Mouse (Mus musculus) small intestine, adult 2 months (tissue): Measurements from ENCODE around the gene Eya4. TPM values are rescaled to one million over a fixed set of nuclear protein-coding genes. Genes with fewer than 3 reads are reported as not detected.

ENCODE experiments used
- H3K27ac ChIP-seq: fragments of 200-500 bp; 2 replicates; pipeline ENCODE4 v1.5.1; 2012; ENCODE audit warnings: low read depth, low read length, control low read depth, inconsistent platforms; ENCODE audit not compliant: insufficient read depth
- H3K27me3 ChIP-seq: fragments of 200-500 bp; 2 replicates; pipeline ENCODE4 v1.6.1; 2012; ENCODE audit warnings: mild to moderate bottlenecking, moderate library complexity, low read length, inconsistent platforms; ENCODE audit not compliant: control insufficient read depth, insufficient read depth
- H3K36me3 ChIP-seq: fragments of 200-500 bp; 2 replicates; pipeline ENCODE4 v1.6.1; 2012; ENCODE audit warnings: mild to moderate bottlenecking, low read length, control low read depth, inconsistent platforms; ENCODE audit not compliant: control insufficient read depth, insufficient read depth
- H3K4me1 ChIP-seq: fragments of 200-500 bp; 2 replicates; pipeline ENCODE4 v1.6.1; 2012; ENCODE audit warnings: low read length, inconsistent platforms, mixed read lengths; ENCODE audit not compliant: control insufficient read depth, insufficient read depth, insufficient read length
- H3K4me3 ChIP-seq: fragments of 200-500 bp; 2 replicates; pipeline ENCODE4 v1.5.1; 2012; ENCODE audit warnings: low read depth, mild to moderate bottlenecking, control low read depth, inconsistent platforms, low read length, moderate library complexity
- CTCF ChIP-seq: fragments of 200-500 bp; IDR thresholded peaks from 2 replicates; pipeline ENCODE4 v1.5.1; 2012; ENCODE audit warnings: low read depth, mild to moderate bottlenecking, control low read depth, inconsistent platforms, low read length, moderate library complexity, mixed read lengths; ENCODE audit not compliant: insufficient replicate concordance, insufficient read length; ENCODE audit errors: extremely low read depth
- POLR2A ChIP-seq: fragments of 200-500 bp; IDR thresholded peaks from 2 replicates; pipeline ENCODE4 v1.6.1; 2012; ENCODE audit warnings: low read depth, mild to moderate bottlenecking, control low read depth, inconsistent platforms, low read length, moderate library complexity
- WGBS: fragments of 180-500 bp; shearing (Covaris S2); methylation state at CpG from one replicate; pipeline ENCODE4 v1.1.7; 2018; 5-methylcytosine and 5-hydroxymethylcytosine counted together
- polyA plus RNA-seq: library from polyadenylated mRNA; depleted of rRNA; stranded (reverse); fragments of >200 nt; gene quantifications from 2 replicates; pipeline ENCODE4 v1.2.3, GENCODE M21; 2012

The Eya4 gene
- polyA plus RNA-seq, 1 experiment, result 0.03 TPM

DNA sequence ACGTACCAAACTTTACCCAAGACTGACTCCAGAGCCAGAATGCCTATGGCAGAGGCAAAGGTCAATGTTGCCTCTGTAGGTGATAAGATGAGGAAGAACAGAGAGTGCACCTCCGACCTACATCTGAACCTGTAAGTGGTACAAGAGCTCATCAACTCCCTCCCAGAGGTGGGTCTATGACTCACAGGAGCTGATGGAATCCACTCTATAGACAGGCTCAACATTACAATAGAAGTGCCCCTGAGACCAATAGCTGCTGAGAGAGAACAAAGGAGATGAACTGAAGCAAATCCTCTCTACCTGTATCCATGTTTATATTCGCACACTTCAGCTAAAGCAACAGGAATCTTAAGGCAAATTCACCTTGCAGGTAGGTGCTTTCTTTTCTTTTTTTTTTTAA lies 73.2 kb downstream of the Eya4 start:
- Histone ChIP-seq H3K27ac (no peak overlapping the region), H3K4me1 (no peaks in the 10 kb centered on the region), H3K36me3 (no peaks in the 10 kb centered on the region), H3K27me3 (no peaks in the 10 kb centered on the region), H3K4me3 (no peak overlapping the region)
- 73% methylated on average over 3 of the region's 3 CpGs for WGBS
- TF ChIP-seq CTCF (no peak), POLR2A (no peak)

DNA sequence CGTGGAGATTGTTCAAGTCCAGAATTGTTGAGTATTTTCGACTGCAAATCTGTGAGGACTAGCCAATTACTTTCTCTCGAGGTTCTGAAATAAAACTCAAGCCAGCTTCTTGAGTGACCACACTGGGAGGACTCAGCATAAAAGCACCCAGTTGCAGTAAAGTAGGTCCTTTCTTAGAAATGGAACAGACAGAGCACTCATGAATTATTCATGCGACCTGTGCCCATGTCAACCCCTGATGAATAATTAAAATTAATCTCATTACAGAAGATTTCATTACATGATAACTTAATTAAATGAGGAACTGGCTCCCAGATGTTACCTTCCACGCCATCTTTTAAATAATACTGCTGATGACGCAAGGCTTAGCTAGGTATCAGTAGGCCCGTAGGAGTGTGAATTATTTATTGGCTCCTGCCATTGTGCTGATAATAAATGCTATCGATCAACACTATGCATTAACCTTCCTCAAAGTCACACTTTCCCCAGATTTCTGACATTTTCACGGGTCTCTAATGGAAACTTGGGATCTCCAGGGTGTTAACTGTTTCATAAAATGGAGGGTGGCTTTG lies 79.5 kb downstream of the Eya4 start:
- Histone ChIP-seq H3K36me3 (no peaks in the 10 kb centered on the region), H3K27me3 (no peaks in the 10 kb centered on the region), H3K4me3 (no peak overlapping the region), H3K27ac (no peak overlapping the region), H3K4me1 (no peaks in the 10 kb centered on the region)
- WGBS, result 74% methylated on average over 9 of the region's 9 CpGs
- no peak for TF ChIP-seq POLR2A

DNA sequence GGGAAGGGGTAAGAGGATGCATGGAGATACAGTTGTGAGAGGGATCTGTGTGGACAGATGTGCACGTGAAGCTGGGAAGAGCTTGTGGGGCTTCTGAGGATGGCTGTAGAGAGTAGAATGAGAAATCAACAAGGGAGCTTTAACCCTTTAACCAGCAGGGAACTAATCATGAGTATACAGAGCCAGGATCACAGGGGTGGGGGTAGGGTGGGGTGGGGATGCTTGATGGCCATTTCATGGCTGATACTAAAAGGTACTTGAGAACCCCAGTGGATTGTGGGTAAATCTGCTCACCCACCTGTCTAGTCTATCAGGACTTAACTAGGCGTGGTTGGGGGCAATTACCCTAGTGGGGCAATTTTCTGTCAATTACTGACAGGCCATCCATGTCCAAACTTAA lies 80.1 kb downstream of the Eya4 start:
- Histone ChIP-seq H3K4me3 (no peak overlapping the region), H3K27ac (no peak overlapping the region), H3K27me3 (no peaks in the 10 kb centered on the region), H3K36me3 (no peaks in the 10 kb centered on the region), H3K4me1 (no peaks in the 10 kb centered on the region)
- 66% methylated on average over 2 of the region's 2 CpGs for WGBS
- no peak for TF ChIP-seq CTCF
- no peak for TF ChIP-seq POLR2A

DNA sequence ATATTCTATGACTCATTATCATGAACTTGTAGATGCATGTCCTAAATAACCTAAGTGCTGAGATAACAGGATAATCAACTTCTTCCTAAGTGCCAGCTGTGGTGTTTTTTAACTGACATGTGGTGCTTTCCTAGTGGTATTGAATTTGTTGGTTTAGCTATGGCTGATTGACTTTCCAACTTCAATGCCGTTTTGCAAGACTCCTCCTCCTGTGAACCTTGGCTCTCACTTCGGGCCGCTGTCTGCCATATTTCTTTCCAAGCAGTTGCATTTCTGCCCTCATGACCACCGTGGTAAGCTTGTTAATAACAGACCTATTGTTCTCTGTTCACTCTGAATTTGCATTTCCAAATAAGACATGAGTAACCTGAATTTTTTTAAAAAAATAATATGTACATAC lies 98.4 kb downstream of the Eya4 start:
- H3K4me1 ChIP-seq, result no peaks in the 10 kb centered on the region
- WGBS, result 71% methylated on average over 4 of the region's 4 CpGs
- H3K27me3 ChIP-seq, result no peaks in the 10 kb centered on the region
- TF ChIP-seq CTCF, result no peak
- no peak overlapping the region for H3K4me3 ChIP-seq
- no peak overlapping the region for H3K27ac ChIP-seq
- H3K36me3 ChIP-seq, result no peaks in the 10 kb centered on the region

DNA sequence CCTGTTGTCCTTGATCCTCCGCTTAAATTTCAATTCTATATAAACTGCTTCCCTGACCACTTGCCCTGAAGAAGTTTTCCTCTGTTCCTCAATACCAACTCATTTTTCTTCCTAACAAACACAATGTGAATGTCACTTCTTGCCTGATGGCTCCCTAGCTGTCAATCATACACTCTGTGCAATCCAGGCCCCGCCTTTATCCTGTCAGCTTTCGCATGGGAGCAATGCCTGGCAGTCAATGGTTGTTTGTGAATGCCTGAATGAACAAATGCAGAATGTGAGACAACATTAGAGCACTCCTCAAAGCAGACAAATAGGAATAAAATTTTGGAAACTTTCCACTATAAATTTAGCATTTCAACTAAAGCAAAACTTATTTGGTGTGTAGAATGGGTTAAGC lies 104.1 kb downstream of the Eya4 start:
- Histone ChIP-seq H3K27ac (no peak overlapping the region), H3K36me3 (no peaks in the 10 kb centered on the region), H3K4me3 (no peak overlapping the region), H3K4me1 (no peaks in the 10 kb centered on the region), H3K27me3 (no peaks in the 10 kb centered on the region)
- TF ChIP-seq POLR2A, result no peak
- no peak for TF ChIP-seq CTCF
- 78% methylated on average over 3 of the region's 3 CpGs for WGBS

DNA sequence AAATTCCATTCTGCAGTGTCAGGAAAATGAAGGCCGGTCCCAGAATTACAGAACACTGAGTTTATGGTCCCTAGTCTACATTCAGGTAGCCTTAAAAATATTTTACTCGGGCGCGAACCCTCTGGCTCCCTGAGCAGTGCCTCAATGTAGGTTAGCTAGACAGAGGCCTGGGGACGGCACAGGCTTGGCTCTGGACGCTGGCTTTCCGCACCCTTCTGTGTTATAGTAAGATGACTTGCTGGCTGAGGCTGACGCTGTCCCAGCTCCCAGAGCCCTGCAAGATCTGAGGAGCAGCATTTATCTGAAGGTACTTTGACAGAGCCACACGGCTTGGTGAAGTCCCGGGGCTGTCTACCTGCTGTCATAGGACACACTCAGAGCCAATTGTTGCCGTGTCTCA lies 113.7 kb downstream of the Eya4 start:
- 58% methylated on average over 11 of the region's 11 CpGs for WGBS
- Histone ChIP-seq H3K27me3 (no peaks in the 10 kb centered on the region), H3K4me1 (no peaks in the 10 kb centered on the region), H3K36me3 (no peaks in the 10 kb centered on the region), H3K4me3 (no peak overlapping the region), H3K27ac (no peak overlapping the region)
- TF ChIP-seq CTCF, result no peak
- TF ChIP-seq POLR2A, result no peak

DNA sequence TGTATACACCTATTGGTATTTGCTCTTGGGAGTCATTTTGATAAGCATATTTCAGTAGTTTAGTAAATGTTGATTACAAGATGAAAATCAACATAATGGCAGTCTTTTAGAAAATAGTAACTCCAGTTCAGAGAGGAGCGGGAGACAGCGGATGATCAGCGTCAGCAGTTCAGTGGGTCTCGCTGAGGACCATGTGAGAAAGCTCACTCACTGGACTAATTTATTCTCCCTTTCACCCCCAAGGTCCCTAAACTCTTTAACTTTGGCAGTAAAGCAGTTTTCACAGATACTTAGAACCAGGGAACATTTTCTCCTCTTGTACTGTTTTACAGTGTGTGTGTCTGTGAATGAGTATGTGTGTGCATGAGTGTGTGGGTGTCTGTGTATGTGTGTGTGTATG lies 115.2 kb downstream of the Eya4 start:
- no peaks in the 10 kb centered on the region for H3K4me1 ChIP-seq
- no peak overlapping the region for H3K27ac ChIP-seq
- H3K36me3 ChIP-seq, result no peaks in the 10 kb centered on the region
- TF ChIP-seq POLR2A (no peak), CTCF (no peak)
- H3K27me3 ChIP-seq, result no peaks in the 10 kb centered on the region
- 89% methylated on average over 4 of the region's 4 CpGs for WGBS
- no peak overlapping the region for H3K4me3 ChIP-seq

DNA sequence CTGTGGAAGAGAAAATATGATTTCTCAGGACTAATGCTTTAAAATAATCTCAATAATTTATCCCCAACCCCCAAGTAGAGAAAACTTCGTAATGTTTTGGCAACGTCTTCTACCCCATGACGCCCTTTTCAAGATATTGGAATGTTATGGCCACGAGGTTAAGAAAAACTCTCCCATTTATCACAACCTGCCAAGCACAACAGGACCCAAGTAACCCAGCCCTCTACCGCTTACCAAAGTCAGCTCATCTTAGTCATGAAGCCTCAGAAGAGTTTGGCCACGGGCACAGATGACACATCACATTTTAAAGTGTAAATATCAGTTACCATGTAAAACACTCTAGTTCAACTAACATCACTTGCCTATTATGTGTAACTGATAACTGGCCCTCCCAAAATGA lies 117.2 kb downstream of the Eya4 start:
- no peaks in the 10 kb centered on the region for H3K27me3 ChIP-seq
- H3K4me1 ChIP-seq, result no peaks in the 10 kb centered on the region
- no peak overlapping the region for H3K27ac ChIP-seq
- 62% methylated on average over 6 of the region's 6 CpGs for WGBS
- no peak overlapping the region for H3K4me3 ChIP-seq
- H3K36me3 ChIP-seq, result no peaks in the 10 kb centered on the region
- TF ChIP-seq POLR2A (no peak), CTCF (no peak)
